Mouse (Mus musculus) 3T3-L1 (cell line): ENCODE measurements around the gene Auts2.
"Not testable (repeated sequence)": the region's sequence is repeated elsewhere in the genome, so short reads cannot be mapped to it uniquely, and the experiment has no call there.

Source experiments
- DNase-seq: peaks from one replicate; pipeline ENCODE4 v3.0.0-alpha.2; 2015; ENCODE audit warnings: low read depth, low spot score

Gene Auts2

GRCm38 (mm10) chr5:132543118-132544071 lies at the start of gene Auts2:
Gene Auts2 (minus strand): TSS chr5:132543344.
- DNase-seq = no peak

- DNase-seq = no peak
These were observed 48.9 kb upstream of the Auts2 start for GRCm38 (mm10) chr5:132591721-132592695.

- DNase-seq = no peak
These were observed 36.6 kb upstream of the Auts2 start for GRCm38 (mm10) chr5:132579774-132580173.

- not testable (repeated sequence) for DNase-seq
These were observed 17.6 kb upstream of the Auts2 start for GRCm38 (mm10) chr5:132560771-132561170.

GRCm38 (mm10) chr5:132545761-132546160 lies 2.6 kb upstream of the Auts2 start:
- no peak for DNase-seq

GRCm38 (mm10) chr5:132544176-132544995 lies 1.2 kb upstream of the Auts2 start:
- DNase-seq = no peak

GRCm38 (mm10) chr5:132542381-132543020 lies 643 bp downstream of the Auts2 start:
- DNase-seq = no peak

- no peak for DNase-seq
These were observed 1.2 kb downstream of the Auts2 start for GRCm38 (mm10) chr5:132541951-132542350.

GRCm38 (mm10) chr5:132541371-132541931 lies 1.7 kb downstream of the Auts2 start:
- no peak for DNase-seq

- DNase-seq = no peak
These were observed 2.3 kb downstream of the Auts2 start for GRCm38 (mm10) chr5:132540841-132541311.

- DNase-seq = no peak
These were observed 5.7 kb downstream of the Auts2 start for GRCm38 (mm10) chr5:132537475-132537874.

- no peak for DNase-seq
These were observed 16.7 kb downstream of the Auts2 start for GRCm38 (mm10) chr5:132526395-132526794.

- no peak for DNase-seq
These were observed 21.7 kb downstream of the Auts2 start for GRCm38 (mm10) chr5:132521358-132521873.

- DNase-seq = no peak
These were observed 25.3 kb downstream of the Auts2 start for GRCm38 (mm10) chr5:132517879-132518278.

- no peak for DNase-seq
These were observed 28.6 kb downstream of the Auts2 start for GRCm38 (mm10) chr5:132514521-132514920.

GRCm38 (mm10) chr5:132513206-132513605 lies 29.9 kb downstream of the Auts2 start:
- DNase-seq = no peak

GRCm38 (mm10) chr5:132509464-132509885 lies 33.7 kb downstream of the Auts2 start:
- DNase-seq = no peak

GRCm38 (mm10) chr5:132504893-132505292 lies 38.3 kb downstream of the Auts2 start:
- no peak for DNase-seq

- no peak for DNase-seq
These were observed 39.7 kb downstream of the Auts2 start for GRCm38 (mm10) chr5:132503431-132503830.

GRCm38 (mm10) chr5:132502036-132502435 lies 41.1 kb downstream of the Auts2 start:
- DNase-seq = no peak
